Mouse (Mus musculus) embryo, embryonic 10 days (tissue): ENCODE measurements around the gene Astl.

Experiments
- DNase-seq: peaks from one replicate; pipeline ENCODE4 v3.0.0-alpha.2; 2015; ENCODE audit warnings: low spot score

The Astl gene

GRCm38 (mm10) chr2:127367126-127367820 is 28.8 kb downstream of the Astl start:
- no peak for DNase-seq

- no peak for DNase-seq
Measured at GRCm38 (mm10) chr2:127369703-127370376, 31.4 kb downstream of the Astl start.

- DNase-seq, result no peak
Measured at GRCm38 (mm10) chr2:127370561-127371483, 32.4 kb downstream of the Astl start.

- DNase-seq, result no peak
Measured at GRCm38 (mm10) chr2:127371484-127371861, 33.0 kb downstream of the Astl start.

GRCm38 (mm10) chr2:127372082-127372481 is 33.6 kb downstream of the Astl start:
- DNase-seq, result no peak

GRCm38 (mm10) chr2:127374131-127374530 is 35.7 kb downstream of the Astl start:
- DNase-seq, result no peak

- DNase-seq, result no peak
Measured at GRCm38 (mm10) chr2:127375087-127375486, 36.6 kb downstream of the Astl start.

GRCm38 (mm10) chr2:127375759-127376341 is 37.4 kb downstream of the Astl start:
- DNase-seq, result no peak

- no peak for DNase-seq
Measured at GRCm38 (mm10) chr2:127376423-127377051, 38.1 kb downstream of the Astl start.

GRCm38 (mm10) chr2:127377942-127378610 is 39.6 kb downstream of the Astl start:
- no peak for DNase-seq

- no peak for DNase-seq
Measured at GRCm38 (mm10) chr2:127378611-127378990, 40.2 kb downstream of the Astl start.

GRCm38 (mm10) chr2:127379250-127379649 is 40.8 kb downstream of the Astl start:
- no peak for DNase-seq

GRCm38 (mm10) chr2:127383881-127384280 is 45.4 kb downstream of the Astl start:
- no peak for DNase-seq

- DNase-seq, result no peak
Measured at GRCm38 (mm10) chr2:127387521-127387920, 49.1 kb downstream of the Astl start.

GRCm38 (mm10) chr2:127390352-127390751 is 51.9 kb downstream of the Astl start:
- DNase-seq, result no peak

- DNase-seq, result no peak
Measured at GRCm38 (mm10) chr2:127390846-127391245, 52.4 kb downstream of the Astl start.

GRCm38 (mm10) chr2:127391323-127391722 is 52.9 kb downstream of the Astl start:
- DNase-seq, result no peak

GRCm38 (mm10) chr2:127394606-127395161 is 56.2 kb downstream of the Astl start:
- no peak for DNase-seq

GRCm38 (mm10) chr2:127398738-127399137 is 60.3 kb downstream of the Astl start:
- DNase-seq, result no peak
